Mouse (Mus musculus) fat pad, adult 2 months (tissue): ENCODE measurements at regions not wholly inside any gene's neighbourhood (a gene's known extent, or its start where the extent isn't known, plus 50 kb on each side); places are given as distances from the start of the nearest gene placed in this dataset.

Experiments used
- DNase-seq: peaks from one replicate; pipeline ENCODE4 v3.0.0-alpha.2; 2011; ENCODE audit warnings: low read depth, low spot score; ENCODE audit errors: extremely low read depth

DNA sequence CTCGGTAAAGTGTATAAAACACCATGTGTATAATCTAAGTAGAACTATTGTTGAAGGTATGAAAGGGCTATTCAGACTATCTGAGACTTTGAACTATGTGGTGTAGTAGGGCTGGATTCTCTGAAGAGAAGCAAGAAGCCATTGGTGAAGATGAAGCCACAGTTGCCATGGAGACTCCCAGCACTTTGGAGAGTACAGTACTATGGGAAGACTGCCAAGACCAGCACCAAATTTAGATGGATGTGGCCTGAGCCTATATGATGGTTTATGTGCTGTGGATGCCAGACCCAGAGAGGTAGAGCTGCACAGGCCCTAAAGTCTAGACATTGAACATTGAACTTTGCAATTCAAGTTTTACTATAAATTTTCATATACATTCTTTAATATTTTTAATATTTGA lies 151.3 kb upstream of the Tle1 start:
- DNase-seq, result no peak

DNA sequence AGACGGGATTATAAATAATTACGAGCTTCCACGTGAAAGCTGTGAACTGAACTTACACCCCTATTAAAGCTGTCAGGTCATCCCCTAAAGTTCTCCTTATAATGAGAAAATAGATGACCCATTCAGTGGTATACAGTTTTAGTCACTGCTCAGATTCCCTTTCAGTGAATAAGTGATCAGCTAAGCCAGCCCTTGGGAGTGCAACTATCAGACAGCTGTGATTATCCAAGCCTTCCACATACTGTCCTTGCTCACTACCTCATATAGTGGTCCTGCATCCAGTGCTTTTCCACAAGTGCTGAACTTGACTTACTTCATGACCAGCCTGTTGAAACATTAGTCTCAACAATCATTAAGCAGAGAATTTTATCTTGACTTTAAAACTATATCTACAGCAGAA lies 131.2 kb upstream of the Tle1 start:
- DNase-seq, result no peak

DNA sequence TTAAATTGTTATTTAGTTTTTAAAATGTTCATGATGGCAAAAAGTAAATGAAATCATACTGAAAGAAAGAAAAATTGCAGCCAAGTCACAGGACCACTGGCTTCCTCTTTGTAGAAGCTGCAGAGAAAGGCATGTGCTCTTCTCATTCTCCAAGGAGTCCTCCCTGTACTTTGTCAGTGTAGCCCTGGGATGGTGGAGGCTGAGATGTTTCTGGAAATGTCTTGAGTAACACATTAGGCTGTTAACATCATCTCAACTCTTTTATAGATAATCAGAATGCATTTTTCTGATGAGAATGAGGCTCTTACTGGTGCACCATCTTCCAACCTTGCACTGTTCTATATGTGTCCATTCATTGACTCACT lies 128.3 kb upstream of the Tle1 start:
- DNase-seq, result no peak

DNA sequence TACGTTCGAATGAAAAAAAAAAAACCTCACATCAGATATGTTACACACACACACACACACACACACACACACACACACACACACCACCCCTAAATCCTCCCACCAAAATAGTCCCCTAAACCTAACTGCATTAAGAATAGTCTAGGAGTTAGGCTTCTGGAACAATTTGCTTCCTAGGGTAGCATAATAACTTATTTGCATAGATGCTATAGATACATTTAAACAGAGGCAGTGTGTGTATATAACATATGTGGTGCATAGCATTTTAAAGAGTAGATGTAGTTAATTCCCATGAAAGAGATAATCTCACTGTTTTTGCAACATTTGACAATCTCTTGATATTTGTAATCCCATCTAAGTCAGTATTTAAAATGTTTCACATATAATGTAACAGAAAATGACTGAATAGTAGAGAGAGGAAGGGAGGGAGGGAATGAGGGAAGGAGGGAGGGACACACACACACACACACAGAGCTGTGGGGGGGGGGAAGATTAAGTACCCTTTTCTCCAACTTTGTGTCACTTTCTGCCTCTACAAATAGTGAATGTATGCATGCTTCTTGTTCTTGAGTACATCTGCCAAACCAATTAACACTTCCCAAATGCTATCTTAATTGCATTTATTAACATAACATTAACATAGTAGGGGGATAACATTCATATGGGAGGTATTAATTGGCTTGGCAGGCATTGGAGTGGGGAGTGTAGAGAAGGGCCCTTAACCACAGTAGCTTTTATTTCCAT lies 127.7 kb upstream of the Tle1 start:
- DNase-seq, result no peak

DNA sequence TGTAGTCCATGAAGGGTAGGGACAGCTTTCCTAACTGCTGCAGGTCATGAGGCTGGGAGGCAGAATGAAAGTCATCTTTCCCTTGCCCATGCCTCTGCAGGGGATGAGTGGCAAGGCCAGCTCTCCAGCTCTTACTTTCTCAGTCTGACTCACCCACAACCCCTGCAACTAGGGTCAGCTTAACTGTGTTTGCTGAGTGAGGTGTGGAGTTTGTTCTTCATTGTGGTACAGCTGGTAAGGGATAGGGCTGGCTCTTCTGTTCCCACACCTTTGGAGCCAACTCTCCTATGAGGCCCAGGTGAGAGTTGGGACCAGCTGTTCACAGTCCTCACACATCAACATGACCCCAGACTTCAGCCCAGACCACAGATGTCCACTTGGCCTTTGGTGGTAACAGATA lies 124.2 kb upstream of the Tle1 start:
- DNase-seq, result no peak

DNA sequence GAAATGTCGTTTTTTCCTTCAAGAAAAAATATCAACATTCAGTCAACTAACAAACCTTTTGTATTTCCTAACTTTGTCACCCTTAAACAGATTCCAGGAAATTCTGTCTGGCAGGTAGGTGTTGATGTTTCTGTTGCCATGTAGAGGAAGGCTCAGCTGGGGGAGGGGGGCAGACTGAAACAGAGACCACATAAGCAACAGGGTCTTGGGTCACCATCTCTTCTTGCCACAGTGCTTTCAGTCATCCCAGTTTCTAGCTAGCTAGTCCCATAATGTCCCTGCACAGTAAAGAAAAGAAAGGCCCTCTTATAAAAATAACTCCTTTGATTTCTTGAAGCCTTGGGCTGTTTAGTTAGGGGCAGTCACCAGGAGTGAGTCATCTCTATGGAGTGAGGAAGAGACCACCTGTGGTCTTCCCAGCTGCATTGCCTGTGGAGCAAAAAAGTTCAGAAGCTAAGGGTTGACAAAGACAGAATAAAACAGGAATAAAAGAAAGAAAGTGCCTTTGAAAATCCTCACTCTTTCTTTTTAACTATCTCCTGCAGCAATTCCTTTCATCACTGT lies 84.5 kb upstream of the Tle1 start:
- DNase-seq, result no peak

DNA sequence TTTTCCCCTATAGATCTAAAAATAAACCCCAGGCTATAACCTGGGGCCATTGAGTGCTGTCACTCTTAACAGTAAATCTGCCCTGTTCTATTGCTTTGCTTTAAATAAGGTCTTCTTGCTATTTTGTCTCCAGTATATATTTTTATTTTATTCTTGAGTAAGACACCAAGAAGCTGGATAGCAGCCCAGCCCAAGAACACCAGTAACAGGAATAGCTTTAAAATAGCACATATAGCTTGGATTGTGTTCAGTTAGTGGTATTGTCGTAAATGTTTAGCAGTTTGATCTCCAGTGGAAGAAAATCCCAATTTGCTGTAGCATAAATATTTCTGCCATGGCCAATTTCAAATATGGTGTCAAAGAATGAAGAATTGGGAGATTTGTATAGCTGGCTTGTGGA lies 49.8 kb upstream of the Tle1 start:
- no peak for DNase-seq
